Mouse (Mus musculus) liver, embryonic 14.5 days (tissue): ENCODE measurements around the gene Mrps10. TPM values are rescaled to one million over a fixed set of nuclear protein-coding genes. Genes with fewer than 3 reads are reported as not detected.

Experiments
- ATAC-seq: fragments of 200-750 bp; cut with Nextera tagmentation; 2 replicates; pipeline ENCODE4 v1.8.0; 2017; ENCODE audit warnings: moderate number of reproducible peaks, mild to moderate bottlenecking, moderate library complexity; ENCODE audit not compliant: insufficient read depth
- DNase-seq, 3 experiments: peaks; one replicate each; pipeline ENCODE4 v3.0.0-alpha.2; 2012 to 2013; ENCODE audit warnings: low read depth in 3 of 3, low spot score in 3 of 3
- H3K27ac ChIP-seq: fragments of 300-500 bp; sonication (generic); 2 replicates; pipeline ENCODE4 v1.5.1; 2014; ENCODE audit warnings: moderate library complexity, mild to moderate bottlenecking, control low read depth, inconsistent platforms
- H3K27me3 ChIP-seq: fragments of 300-500 bp; sonication (generic); 2 replicates; pipeline ENCODE4 v1.6.1; 2014; ENCODE audit warnings: mild to moderate bottlenecking, low read length, moderate library complexity; ENCODE audit not compliant: control insufficient read depth, insufficient read depth
- H3K36me3 ChIP-seq: fragments of 300-500 bp; sonication (generic); replicated peaks from 2 replicates; pipeline ENCODE4 v1.6.1; 2014; ENCODE audit warnings: low read depth; ENCODE audit not compliant: control insufficient read depth, insufficient read depth
- H3K4me1 ChIP-seq, 2 experiments: fragments of 200-500 bp in 1 of 2; fragments of 300-500 bp in 1 of 2; sonication (generic) in 1 of 2; replicated peaks; 2 replicates each; pipeline ENCODE4 v1.6.1; 2012 to 2014; ENCODE audit warnings: antibody characterized with exemption in 1 of 2, inconsistent platforms in 1 of 2, low read length in 1 of 2; ENCODE audit not compliant: control insufficient read depth in 2 of 2, insufficient read depth in 2 of 2
- H3K4me2 ChIP-seq: fragments of 300-500 bp; sonication (generic); 2 replicates; pipeline ENCODE4 v1.6.1; 2014; ENCODE audit warnings: low read depth, mild to moderate bottlenecking, control low read depth, moderate library complexity
- H3K4me3 ChIP-seq, 2 experiments: fragments of 200-500 bp in 1 of 2; fragments of 300-500 bp in 1 of 2; sonication (generic) in 1 of 2; 2 replicates each; pipeline ENCODE4 v1.5.1; 2012 to 2014; ENCODE audit warnings: low read depth in 2 of 2, low read length in 2 of 2, mild to moderate bottlenecking in 2 of 2, control low read depth in 1 of 2, inconsistent platforms in 1 of 2, moderate library complexity in 1 of 2; ENCODE audit not compliant: insufficient read depth in 1 of 2
- H3K9ac ChIP-seq: fragments of 300-500 bp; sonication (generic); replicated peaks from 2 replicates; pipeline ENCODE4 v1.6.1; 2014; ENCODE audit warnings: mild to moderate bottlenecking, control low read depth, moderate library complexity
- H3K9me3 ChIP-seq: fragments of 300-500 bp; sonication (generic); 2 replicates; pipeline ENCODE4 v1.6.1; 2016; ENCODE audit warnings: low read length, mixed read lengths; ENCODE audit not compliant: control insufficient read depth
- CTCF ChIP-seq: IDR thresholded peaks from 2 replicates; pipeline ENCODE4 v1.5.1; 2016; ENCODE audit warnings: antibody characterized with exemption, low read depth, control low read depth
- EP300 ChIP-seq: IDR thresholded peaks from 2 replicates; pipeline ENCODE4 v1.6.1; 2016; ENCODE audit warnings: antibody characterized with exemption, low read depth
- WGBS: fragments of 180-500 bp; shearing (Covaris S2); extraction: QIAGEN DNeasy Blood & Tissue Kit; methylation state at CpG from one replicate; pipeline ENCODE4 v1.1.7; 2014; ENCODE audit not compliant: insufficient replicate concordance; 5-methylcytosine and 5-hydroxymethylcytosine counted together
- polyA plus RNA-seq, 2 experiments: library from polyadenylated mRNA; depleted of rRNA in 1 of 2; stranded (reverse) in 1 of 2; unstranded in 1 of 2; fragments of >200 nt; fragmentation: Nextera tagmentation in 1 of 2; extraction: Ambion mirVana in 1 of 2; gene quantifications; 2 replicates each; pipeline versions ENCODE4 v1.2.1 to v1.2.3; 2012 to 2014

Mrps10 gene
- polyA plus RNA-seq (2012; rRNA removed) (15.7 and 20.7 TPM in 2 replicates), polyA plus RNA-seq (2014; fragmentation: Nextera tagmentation; extraction: Ambion mirVana) (46.5 and 47.5 TPM in 2 replicates)

- H3K4me3 ChIP-seq, result peak within 1 kb of the TSS; percentile 94 to 97
- WGBS, result 4% methylated on average over 35 of the region's 35 CpGs
- H3K9me3 ChIP-seq, result no peaks in the 10 kb centered on the region
- ATAC-seq, result peak; percentile 85
- H3K9ac ChIP-seq, result peak within 1 kb of the TSS; percentile 84
- peaks cover 0 to 4% of the 10 kb centered on the region in 2 experiments; a peak in 3 of 4 replicates for H3K4me1 ChIP-seq
- H3K4me2 ChIP-seq, result peak within 1 kb of the TSS; percentile 72
- no peak within 1 kb of the TSS for H3K27ac ChIP-seq
- H3K36me3 ChIP-seq, result peaks cover 10% of the 10 kb centered on the region
- TF ChIP-seq CTCF (no peak), EP300 (no peak)
- DNase-seq, result peak; percentile 80 to 85 (median 84)
- H3K27me3 ChIP-seq, result no peaks in the 10 kb centered on the region; the same call in 1 of the 2 replicates
Measured at GRCm38 (mm10) chr17:47368401-47369086, at the start of gene Mrps10. Gene Mrps10 (plus strand): TSS chr17:47368887.

DNA sequence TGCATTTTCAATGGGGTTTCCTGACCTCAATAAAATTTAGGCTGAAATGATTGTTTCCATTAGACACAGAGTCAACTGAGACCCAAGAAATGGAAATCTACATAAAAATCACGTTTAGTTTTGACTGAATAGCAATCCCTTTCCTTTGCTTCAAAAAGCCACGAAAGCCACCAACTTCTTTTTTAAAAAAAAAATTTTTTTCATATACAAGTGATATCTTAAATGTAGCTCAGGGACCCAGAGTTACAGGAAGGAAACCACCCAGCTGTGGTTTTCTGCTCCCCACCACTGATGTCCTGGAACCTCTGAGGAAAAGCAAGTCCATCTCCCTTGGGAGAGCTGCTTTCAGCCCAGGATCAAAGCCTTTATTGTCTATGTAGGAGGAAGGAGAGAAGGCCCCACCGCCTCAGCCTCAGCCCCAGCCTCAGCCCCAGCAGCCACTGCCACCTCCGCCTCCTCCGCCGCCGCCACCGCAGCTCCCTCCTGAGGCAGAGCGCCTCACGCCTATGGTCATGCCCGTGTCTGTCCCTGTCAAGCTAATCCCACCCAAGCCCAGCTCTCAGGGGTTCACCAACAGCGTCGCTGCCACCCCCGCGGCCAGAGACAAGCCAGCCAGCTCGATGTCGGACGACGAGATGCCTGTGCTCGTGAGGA is 49.6 kb upstream of the Mrps10 start:
- no peak for ATAC-seq
- no peak overlapping the region for H3K4me2 ChIP-seq
- no peak for DNase-seq
- no peaks in the 10 kb centered on the region for H3K9me3 ChIP-seq
- no peaks in the 10 kb centered on the region for H3K36me3 ChIP-seq
- no peak overlapping the region for H3K27ac ChIP-seq
- H3K27me3 ChIP-seq, result no peaks in the 10 kb centered on the region
- H3K4me3 ChIP-seq, result no peak overlapping the region
- TF ChIP-seq CTCF (no peak), EP300 (no peak)
- no peak overlapping the region for H3K9ac ChIP-seq
- WGBS, result 45% methylated on average over 20 of the region's 20 CpGs
- peaks cover 0 to 4% of the 10 kb centered on the region in 2 experiments; a peak in 1 of 4 replicates for H3K4me1 ChIP-seq

- Histone ChIP-seq H3K9ac (no peak overlapping the region), H3K27ac (no peak overlapping the region), H3K4me3 (no peak overlapping the region), H3K9me3 (no peaks in the 10 kb centered on the region), H3K4me1 (peaks cover 0 to 4% of the 10 kb centered on the region in 2 experiments; a peak in 1 of 4 replicates), H3K27me3 (no peaks in the 10 kb centered on the region), H3K4me2 (no peak overlapping the region), H3K36me3 (no peaks in the 10 kb centered on the region)
- WGBS, result 49% methylated on average over 12 of the region's 12 CpGs
- DNase-seq (no peak), ATAC-seq (no peak; the same call in 1 of the 2 replicates)
- no peak for TF ChIP-seq CTCF
- peak; percentile 47 for TF ChIP-seq EP300
Measured at GRCm38 (mm10) chr17:47319761-47320160, 48.9 kb upstream of the Mrps10 start.

DNA sequence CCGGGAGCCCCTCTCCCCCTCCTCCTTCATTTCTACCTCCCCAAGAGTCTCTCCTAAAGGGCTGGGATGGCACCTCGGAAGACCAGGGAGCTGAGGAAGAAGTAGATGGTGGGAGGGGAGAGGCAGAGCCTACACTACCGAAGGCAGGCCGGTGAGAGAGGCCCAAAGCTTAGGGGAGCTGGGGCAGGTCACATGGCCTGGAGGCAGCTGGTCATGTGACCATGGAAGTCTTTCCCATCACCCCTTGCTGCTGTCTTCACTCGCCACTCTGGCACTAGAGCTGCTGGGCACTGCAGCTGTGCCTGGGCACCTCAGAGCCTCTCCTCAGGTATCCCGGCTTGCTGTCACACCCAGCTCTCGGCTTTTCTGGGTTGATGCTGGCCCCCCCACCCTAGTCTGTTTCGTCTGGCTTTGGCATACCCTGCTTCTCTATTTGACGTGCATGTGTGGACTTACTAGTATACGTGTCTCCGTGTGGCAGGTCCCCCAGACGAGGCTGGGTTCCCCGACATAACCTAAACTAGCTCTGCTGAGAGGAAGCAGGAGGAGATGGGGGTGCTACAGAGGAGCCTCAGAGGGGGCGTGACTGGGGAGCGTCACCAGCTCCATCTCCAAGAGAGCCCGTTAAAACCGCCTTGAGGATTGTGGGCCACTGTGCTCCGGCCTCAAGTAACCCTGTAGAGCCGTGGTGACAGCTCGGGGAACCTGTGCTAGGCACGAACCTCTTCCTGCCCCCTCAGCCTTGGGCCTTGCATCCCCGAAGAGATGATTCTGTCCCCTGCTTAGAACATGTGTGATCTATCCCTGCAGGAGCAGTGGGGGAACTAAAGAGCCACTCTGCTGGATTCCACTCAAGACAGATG is 46.3 kb upstream of the Mrps10 start:
- Histone ChIP-seq H3K36me3 (no peaks in the 10 kb centered on the region), H3K4me3 (no peak overlapping the region), H3K4me2 (no peak overlapping the region), H3K27ac (no peak overlapping the region), H3K27me3 (no peaks in the 10 kb centered on the region), H3K9me3 (no peaks in the 10 kb centered on the region), H3K4me1 (peaks cover 0 to 4% of the 10 kb centered on the region in 2 experiments; a peak in 1 of 4 replicates), H3K9ac (no peak overlapping the region)
- no peak for TF ChIP-seq CTCF
- TF ChIP-seq EP300, result no peak
- WGBS, result 67% methylated on average over 22 of the region's 22 CpGs
- DNase-seq (no peak), ATAC-seq (no peak)
